19 mouse cellular contexts compared by ENCODE assay signal in genomic region chr13:83046571-83047123, GRCm38 (mm10).
DNase-seq lines count a peak whose midpoint lies in the region; ATAC-seq and TF ChIP-seq lines count a peak whose summit lies in the region.
"Had no signal": no experiment of that assay in that cellular context is flagged by ENCODE, and none has a peak within 500 bp of the region (broad histone marks: within the 10 kb centered on the region; RNA-seq: fewer than 3 reads in every experiment).

No protein-coding gene starts in this region.

- no peak for ATAC-seq in embryonic facial prominence, embryonic 11.5 days (replicated peaks; ENCODE audit: insufficient number of reproducible peaks, low FRiP score, low TSS enrichment, low read depth)
- ATAC-seq in megakaryocyte progenitor cell, adult 5-6 weeks (replicated peaks; ENCODE audit: poor library complexity) = peak; percentile 29; the same call in 1 of the 2 replicates
- ATAC-seq: hindbrain, postnatal 0 days; midbrain, embryonic 13.5 days had no signal

- DNase-seq in 3T3-L1 (ENCODE audit: low read depth, low spot score) = peak; percentile 4
- DNase-seq in embryonic facial prominence, embryonic 11.5 days (ENCODE audit: low spot score) = peak; percentile 32
- DNase-seq in adrenal gland, adult (ENCODE audit: inconsistent age in 2 of 2, low spot score in 1 of 2) = no peak
- DNase-seq in urinary bladder, postnatal 10 days (ENCODE audit: low spot score) = no peak
- no peak for DNase-seq in layer of hippocampus, postnatal 14 days (ENCODE audit: low spot score in 2 of 2)
- DNase-seq: adrenal gland, adult 2 months; cerebellum, postnatal 10 days; gastrocnemius, postnatal 25 days; heart, postnatal 14 days; kidney, adult 2 months; kidney, postnatal 25 days; lung, postnatal 4 days had no signal

- TF ChIP-seq CTCF in bone marrow, adult 2 months (IDR thresholded peaks at IDR 0.05; ENCODE audit: control insufficient read depth, insufficient read depth, low read length) = no peak

- H3K36me3 ChIP-seq in embryonic facial prominence, embryonic 11.5 days (replicated peaks; ENCODE audit: control insufficient read depth, insufficient read depth, low read depth, low read length) = no peaks in the 10 kb centered on the region
- H3K36me3 ChIP-seq: embryonic facial prominence, embryonic 15.5 days; forebrain, embryonic 12.5 days; heart, embryonic 10.5 days; midbrain, embryonic 13.5 days had no signal

- TF ChIP-seq POLR2A in bone marrow, adult 2 months (IDR thresholded peaks at IDR 0.05; ENCODE audit: borderline replicate concordance, control insufficient read depth, low read depth, low read length) = no peak

- no peak overlapping the region for H3K9ac ChIP-seq in embryonic facial prominence, embryonic 11.5 days (replicated peaks; ENCODE audit: low read length)
- H3K9ac ChIP-seq: embryonic facial prominence, embryonic 15.5 days; forebrain, embryonic 12.5 days; midbrain, embryonic 13.5 days had no signal

- 72% methylated on average over 4 of the region's 4 CpGs for WGBS in bone marrow, adult 2 months
- 25% methylated on average over 4 of the region's 4 CpGs for WGBS in embryonic facial prominence, embryonic 11.5 days

- H3K27me3 ChIP-seq in embryonic facial prominence, embryonic 11.5 days (ENCODE audit: control insufficient read depth, insufficient read depth, low read length) = no peaks in the 10 kb centered on the region
- H3K27me3 ChIP-seq: embryonic facial prominence, embryonic 15.5 days; forebrain, embryonic 12.5 days; midbrain, embryonic 13.5 days had no signal

- H3K9me3 ChIP-seq in embryonic facial prominence, embryonic 11.5 days (replicated peaks; ENCODE audit: control insufficient read depth, low read length) = no peaks in the 10 kb centered on the region
- H3K9me3 ChIP-seq: embryonic facial prominence, embryonic 15.5 days; forebrain, embryonic 12.5 days; heart, embryonic 10.5 days; midbrain, embryonic 13.5 days had no signal

- H3K27ac ChIP-seq in bone marrow, adult 2 months (ENCODE audit: control insufficient read depth, insufficient read depth, low read depth, low read length, poor library complexity) = peak overlapping the region; percentile 25; the same call in 1 of the 2 replicates
- H3K27ac ChIP-seq in embryonic facial prominence, embryonic 11.5 days (replicated peaks; ENCODE audit: low read depth, low read length) = no peak overlapping the region
- H3K27ac ChIP-seq: embryonic facial prominence, embryonic 15.5 days; forebrain, embryonic 12.5 days; heart, embryonic 10.5 days; hindbrain, postnatal 0 days; midbrain, embryonic 13.5 days had no signal

- no peak overlapping the region for H3K4me3 ChIP-seq in bone marrow, adult 2 months (replicated peaks; ENCODE audit: control insufficient read depth, low read depth, low read length)
- H3K4me3 ChIP-seq in embryonic facial prominence, embryonic 11.5 days (ENCODE audit: low read depth, low read length) = no peak overlapping the region
- H3K4me3 ChIP-seq: embryonic facial prominence, embryonic 15.5 days; forebrain, embryonic 12.5 days; heart, embryonic 10.5 days; midbrain, embryonic 13.5 days had no signal

- no peak overlapping the region for H3K4me2 ChIP-seq in embryonic facial prominence, embryonic 11.5 days (ENCODE audit: low read depth, low read length)
- H3K4me2 ChIP-seq: embryonic facial prominence, embryonic 15.5 days; forebrain, embryonic 12.5 days; midbrain, embryonic 13.5 days had no signal

- H3K4me1 ChIP-seq in bone marrow, adult 2 months (ENCODE audit: control insufficient read depth, insufficient read depth, low read length) = no peaks in the 10 kb centered on the region
- H3K4me1 ChIP-seq in embryonic facial prominence, embryonic 11.5 days (ENCODE audit: control insufficient read depth, insufficient read depth, low read length) = no peaks in the 10 kb centered on the region
- H3K4me1 ChIP-seq: embryonic facial prominence, embryonic 15.5 days; forebrain, embryonic 12.5 days; midbrain, embryonic 13.5 days had no signal

Comparison
In these comparisons a context has a peak if more than half of its experiments do, and no peak if none do; other contexts are left out.
1. DNase-seq: peak in 3T3-L1 (single experiment) and embryonic facial prominence, embryonic 11.5 days (single experiment); none in adrenal gland, adult (0 of 2), urinary bladder, postnatal 10 days (single experiment) and layer of hippocampus, postnatal 14 days (0 of 2).